Mouse (Mus musculus) myocyte (in vitro differentiated cells): Measurements from ENCODE around the gene Gm9918.

Experiments used
- E2F4 ChIP-seq: IDR thresholded peaks from one replicate; pipeline ENCODE4 v1.6.1; 2011; ENCODE audit warnings: mild to moderate bottlenecking, control low read depth, moderate library complexity; ENCODE audit not compliant: insufficient read depth
- MAX ChIP-seq: IDR thresholded peaks from one replicate; pipeline ENCODE4 v1.6.1; 2011; ENCODE audit warnings: low read depth, mild to moderate bottlenecking, control low read depth
- MYOD1 ChIP-seq, 3 experiments: IDR thresholded peaks; one replicate each; pipeline ENCODE4 v1.6.1; 2011; ENCODE audit warnings: control low read depth in 2 of 3, low read depth in 2 of 3, mild to moderate bottlenecking in 2 of 3, moderate library complexity in 1 of 3; ENCODE audit not compliant: insufficient read length in 2 of 3, control insufficient read depth in 1 of 3
- MYOG ChIP-seq, 3 experiments: IDR thresholded peaks; one replicate each; pipeline ENCODE4 v1.6.1; 2011; ENCODE audit warnings: control low read depth in 2 of 3, low read depth in 2 of 3, mild to moderate bottlenecking in 2 of 3; ENCODE audit not compliant: insufficient read length in 2 of 3, control insufficient read depth in 1 of 3, insufficient read depth in 1 of 3
- POLR2A ChIP-seq: IDR thresholded peaks from one replicate; pipeline ENCODE4 v1.6.1; 2011; ENCODE audit warnings: low read depth, mild to moderate bottlenecking, control low read depth, moderate library complexity; ENCODE audit not compliant: insufficient read length
- REST ChIP-seq: IDR thresholded peaks from one replicate; pipeline ENCODE4 v1.6.1; 2011; ENCODE audit warnings: mild to moderate bottlenecking, control low read depth, moderate library complexity; ENCODE audit not compliant: insufficient read depth, insufficient read length
- SRF ChIP-seq: IDR thresholded peaks from one replicate; pipeline ENCODE4 v1.6.1; 2011; ENCODE audit warnings: low read depth; ENCODE audit not compliant: control insufficient read depth, insufficient read length
- TCF12 ChIP-seq: IDR thresholded peaks from one replicate; pipeline ENCODE4 v1.6.1; 2011; ENCODE audit warnings: mild to moderate bottlenecking, control low read depth; ENCODE audit not compliant: poor library complexity, insufficient read depth, severe bottlenecking
- USF1 ChIP-seq: IDR thresholded peaks from one replicate; pipeline ENCODE4 v1.6.1; 2011; ENCODE audit warnings: low read depth, mild to moderate bottlenecking, control low read depth, moderate library complexity

GRCm38 (mm10) chr15:102302542-102302941 is 32.2 kb downstream of the Gm9918 start:
- TF ChIP-seq TCF12 (no peak), MYOD1 (IDR thresholded peaks at IDR 0.05; ENCODE audit: control insufficient read depth in 1 of 3, insufficient read length in 2 of 3, low read depth in 2 of 3) (no peak), POLR2A (no peak), E2F4 (no peak), MAX (no peak), MYOG (IDR thresholded peaks at IDR 0.05; ENCODE audit: control insufficient read depth in 1 of 3, insufficient read depth in 1 of 3, insufficient read length in 2 of 3, low read depth in 2 of 3) (no peak), USF1 (no peak), REST (no peak), SRF (no peak)
